Mouse (Mus musculus) thymus, adult 2 months (tissue): ENCODE results near the gene Tshz2. TPM values are rescaled to one million over a fixed set of nuclear protein-coding genes. Genes with fewer than 3 reads are reported as not detected.
"Not testable (repeated sequence)": the region's sequence is repeated elsewhere in the genome, so short reads cannot be mapped to it uniquely, and the experiment has no call there.

Experiments used
- DNase-seq: peaks from one replicate; pipeline ENCODE4 v3.0.0; 2021
- H3K27ac ChIP-seq: fragments of 200-500 bp; 2 replicates; pipeline ENCODE4 v1.5.1; 2012; ENCODE audit warnings: low read length, control low read depth; ENCODE audit not compliant: control insufficient read depth, insufficient read depth
- H3K27me3 ChIP-seq: fragments of 200-500 bp; 2 replicates; pipeline ENCODE4 v1.6.1; 2012; ENCODE audit warnings: mild to moderate bottlenecking, low read length, moderate library complexity, mixed read lengths; ENCODE audit not compliant: control insufficient read depth, insufficient read depth
- H3K36me3 ChIP-seq: fragments of 200-500 bp; 2 replicates; pipeline ENCODE4 v1.6.1; 2012; ENCODE audit warnings: mild to moderate bottlenecking, low read length, moderate library complexity; ENCODE audit not compliant: control insufficient read depth, insufficient read depth
- H3K4me1 ChIP-seq: fragments of 200-500 bp; replicated peaks from 2 replicates; pipeline ENCODE4 v1.6.1; 2012; ENCODE audit warnings: low read length; ENCODE audit not compliant: control insufficient read depth, insufficient read depth
- H3K4me3 ChIP-seq: fragments of 200-500 bp; 2 replicates; pipeline ENCODE4 v1.5.1; 2012; ENCODE audit warnings: mild to moderate bottlenecking, low read length, control low read depth, moderate library complexity; ENCODE audit not compliant: control insufficient read depth, insufficient read depth
- CTCF ChIP-seq: fragments of 200-500 bp; IDR thresholded peaks from 2 replicates; pipeline ENCODE4 v1.5.1; 2012; ENCODE audit warnings: mild to moderate bottlenecking, control low read depth, low read length, moderate library complexity, borderline replicate concordance; ENCODE audit not compliant: control insufficient read depth, poor library complexity, insufficient read depth; ENCODE audit errors: extremely low read depth
- POLR2A ChIP-seq: fragments of 200-500 bp; IDR thresholded peaks from 2 replicates; pipeline ENCODE4 v1.6.1; 2012; ENCODE audit warnings: mild to moderate bottlenecking, low read length, control low read depth, moderate library complexity; ENCODE audit not compliant: control insufficient read depth, poor library complexity, insufficient read depth; ENCODE audit errors: extremely low read depth
- WGBS: fragments of 180-500 bp; shearing (Covaris S2); methylation state at CpG from one replicate; pipeline ENCODE4 v1.1.7; 2018; 5-methylcytosine and 5-hydroxymethylcytosine counted together
- polyA plus RNA-seq: library from polyadenylated mRNA; depleted of rRNA; stranded (reverse); fragments of >200 nt; gene quantifications from 2 replicates; pipeline ENCODE4 v1.2.3, GENCODE M21; 2012

Gene Tshz2
- polyA plus RNA-seq, 1 experiment, result 2.5 TPM

DNA sequence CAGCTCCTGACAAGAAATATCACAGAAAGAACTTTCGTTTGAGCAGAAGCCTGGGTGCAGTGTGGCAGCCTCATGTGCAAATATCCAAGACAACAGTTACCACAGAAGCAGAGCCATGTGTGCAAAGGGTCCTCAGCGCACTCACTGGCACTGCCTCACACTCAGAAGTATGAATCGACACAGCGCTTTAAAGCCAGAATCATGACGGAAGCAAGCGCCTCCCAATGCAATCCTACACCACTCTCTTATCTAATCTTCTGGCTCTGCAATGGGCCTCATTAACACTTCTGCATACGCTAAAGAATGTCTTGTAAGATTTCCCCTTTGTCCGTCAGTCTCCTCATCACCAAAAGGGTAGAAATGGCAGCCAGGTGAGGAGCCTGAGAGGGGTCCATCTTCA, 133.4 kb downstream of the Tshz2 start:
- Histone ChIP-seq H3K4me3 (no peak overlapping the region), H3K4me1 (no peaks in the 10 kb centered on the region), H3K27me3 (no peaks in the 10 kb centered on the region), H3K36me3 (no peaks in the 10 kb centered on the region), H3K27ac (no peak overlapping the region)
- DNase-seq, result no peak
- TF ChIP-seq POLR2A, result no peak
- no peak for TF ChIP-seq CTCF
- WGBS, result 93% methylated on average over 8 of the region's 8 CpGs

DNA sequence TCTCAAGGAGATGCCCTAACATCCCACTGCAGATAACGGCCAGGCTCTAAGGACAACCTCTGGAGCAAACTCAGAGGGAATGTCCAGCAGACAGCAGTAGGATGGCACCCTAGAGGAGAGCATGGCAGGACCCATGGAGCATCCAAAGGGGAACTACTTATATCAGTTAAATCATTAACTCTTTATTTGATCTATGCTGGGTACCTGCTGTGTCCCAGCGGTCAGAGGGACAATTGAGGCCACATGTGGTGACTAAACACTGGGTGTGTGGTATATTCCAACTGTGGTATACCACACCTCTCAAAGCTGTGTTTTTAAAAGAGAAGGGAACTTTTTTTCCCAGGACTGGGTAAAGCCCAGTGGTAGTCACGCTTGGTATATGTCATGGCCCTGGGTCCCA, 134.5 kb downstream of the Tshz2 start:
- Histone ChIP-seq H3K4me1 (no peaks in the 10 kb centered on the region), H3K27me3 (no peaks in the 10 kb centered on the region), H3K36me3 (no peaks in the 10 kb centered on the region), H3K4me3 (no peak overlapping the region), H3K27ac (no peak overlapping the region)
- WGBS, result 93% methylated on average over 3 of the region's 3 CpGs
- TF ChIP-seq CTCF, result no peak
- TF ChIP-seq POLR2A, result no peak
- no peak for DNase-seq

DNA sequence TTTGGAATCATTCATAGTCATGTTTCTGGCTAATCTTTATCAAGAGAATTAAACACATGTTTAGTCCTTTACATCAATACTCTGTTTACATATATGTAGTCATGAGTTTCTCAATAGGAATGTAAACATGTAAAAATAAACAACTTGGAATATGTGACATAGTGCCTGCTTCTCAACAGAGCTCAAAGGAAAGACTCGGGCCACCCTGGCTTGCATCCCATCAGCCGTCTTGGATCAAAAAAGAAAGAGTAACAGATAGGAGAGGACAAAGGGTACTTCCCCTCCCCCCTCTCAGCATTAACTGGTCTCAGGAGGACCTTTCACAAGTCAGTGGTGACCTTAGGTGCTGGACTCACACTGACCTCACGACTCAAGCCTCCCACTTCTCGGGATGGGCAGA, 142.3 kb downstream of the Tshz2 start:
- no peak for DNase-seq
- Histone ChIP-seq H3K27me3 (no peaks in the 10 kb centered on the region), H3K36me3 (no peaks in the 10 kb centered on the region), H3K4me3 (no peak overlapping the region), H3K27ac (no peak overlapping the region), H3K4me1 (peaks cover 17% of the 10 kb centered on the region)
- 89% methylated on average over 4 of the region's 4 CpGs for WGBS
- TF ChIP-seq POLR2A (no peak), CTCF (no peak)

DNA sequence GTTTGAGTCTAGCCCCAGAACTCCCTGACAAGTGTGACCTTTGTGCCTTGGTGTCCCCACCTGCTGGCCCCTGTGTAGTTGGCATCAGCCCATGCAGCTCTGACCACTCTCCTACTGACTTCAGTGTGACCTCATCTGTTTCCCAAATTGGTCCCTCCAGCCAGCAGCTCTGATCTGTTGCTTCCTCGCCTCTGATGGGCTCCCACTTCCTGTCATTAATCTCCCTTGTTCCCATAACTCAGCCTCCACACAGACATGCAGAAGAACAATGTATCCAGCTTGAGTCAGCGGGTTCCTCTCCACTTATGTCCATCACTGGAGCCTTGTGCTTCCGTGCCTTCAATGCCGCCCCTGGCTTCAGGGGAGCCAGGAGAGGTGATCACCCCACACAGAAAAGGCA, 144.4 kb downstream of the Tshz2 start:
- H3K4me1 ChIP-seq, result peaks cover 17% of the 10 kb centered on the region
- no peaks in the 10 kb centered on the region for H3K36me3 ChIP-seq
- H3K27me3 ChIP-seq, result no peaks in the 10 kb centered on the region
- DNase-seq, result no peak
- H3K27ac ChIP-seq, result no peak overlapping the region
- H3K4me3 ChIP-seq, result no peak overlapping the region
- no peak for TF ChIP-seq CTCF
- no peak for TF ChIP-seq POLR2A
- WGBS, result 69% methylated on average over 4 of the region's 4 CpGs

DNA sequence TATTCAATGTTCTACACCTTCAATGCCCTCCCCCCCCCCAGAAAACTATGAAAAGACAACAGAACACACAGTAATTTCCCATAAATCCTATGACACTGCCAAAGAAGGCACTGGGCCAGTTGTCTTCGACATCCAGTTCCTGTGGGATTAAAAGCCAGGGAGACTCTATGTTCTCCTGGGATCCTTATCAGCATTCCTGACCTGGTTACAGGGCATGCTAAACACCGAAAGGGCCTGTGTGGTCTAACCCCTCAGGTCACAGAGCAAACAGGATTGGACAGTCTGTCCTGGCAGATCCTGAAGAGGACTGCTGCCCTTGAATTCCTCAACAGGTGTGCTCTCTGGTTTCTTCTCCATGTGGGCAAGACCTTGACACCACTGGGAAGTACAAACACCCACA, 145.0 kb downstream of the Tshz2 start:
- Histone ChIP-seq H3K27me3 (no peaks in the 10 kb centered on the region), H3K27ac (no peak overlapping the region), H3K4me3 (no peak overlapping the region), H3K36me3 (no peaks in the 10 kb centered on the region), H3K4me1 (peaks cover 17% of the 10 kb centered on the region)
- no peak for DNase-seq
- WGBS, result 85% methylated on average over 2 of the region's 2 CpGs
- TF ChIP-seq CTCF (no peak), POLR2A (no peak)

DNA sequence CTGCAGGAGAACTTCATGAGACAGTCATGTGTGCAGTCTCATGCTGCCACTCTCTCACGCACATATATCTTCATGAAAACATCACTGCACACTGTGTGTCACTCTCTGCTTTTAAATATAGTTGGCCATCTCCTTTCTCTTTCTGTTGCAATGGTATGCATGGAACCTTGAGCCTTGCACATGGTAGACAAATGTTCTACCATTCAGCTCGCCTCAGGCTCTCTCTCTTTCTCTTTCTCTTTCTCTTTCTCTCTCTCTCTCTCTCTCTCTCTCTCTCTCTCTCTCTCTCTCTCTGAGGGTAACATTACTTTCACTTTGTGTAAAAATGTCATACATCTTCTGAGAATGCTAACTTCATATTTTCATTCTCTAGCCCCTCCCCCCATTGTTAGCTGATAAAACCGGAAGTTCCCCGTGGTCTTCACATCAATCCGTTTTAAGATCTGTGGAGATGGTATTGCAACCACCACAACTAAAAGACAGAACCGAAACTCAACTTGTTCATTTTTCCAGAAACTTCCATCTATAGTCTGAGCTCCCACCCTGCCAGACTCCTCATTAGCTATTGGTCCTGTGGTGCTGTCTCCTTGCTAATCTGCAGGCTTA, 146.0 kb downstream of the Tshz2 start:
- H3K4me1 ChIP-seq, result peaks cover 21% of the 10 kb centered on the region
- H3K27me3 ChIP-seq, result no peaks in the 10 kb centered on the region
- no peak overlapping the region for H3K4me3 ChIP-seq
- no peak for DNase-seq
- no peaks in the 10 kb centered on the region for H3K36me3 ChIP-seq
- H3K27ac ChIP-seq, result no peak overlapping the region
- WGBS, result 31% methylated on average over 6 of the region's 6 CpGs
- TF ChIP-seq POLR2A, result no peak
- no peak for TF ChIP-seq CTCF

DNA sequence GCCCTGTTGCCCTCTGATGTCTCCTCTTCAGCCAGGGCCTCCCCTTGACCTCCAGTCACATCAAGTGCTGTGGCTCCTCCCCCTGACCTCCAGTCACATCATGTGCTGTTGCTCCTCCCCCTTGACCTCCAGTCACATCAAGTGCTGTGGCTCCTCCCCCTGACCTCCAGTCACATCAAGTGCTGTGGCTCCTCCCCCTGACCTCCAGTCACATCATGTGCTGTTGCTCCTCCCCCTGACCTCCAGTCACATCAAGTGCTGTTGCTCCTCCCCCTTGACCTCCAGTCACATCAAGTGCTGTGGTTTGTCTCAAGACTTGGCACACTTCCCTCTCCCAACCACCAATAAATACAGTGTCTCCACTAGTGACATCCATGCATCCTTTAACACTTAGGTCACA, 148.9 kb downstream of the Tshz2 start:
- not testable (repeated sequence) for H3K27me3 ChIP-seq, H3K27ac ChIP-seq, DNase-seq, H3K4me3 ChIP-seq, H3K36me3 ChIP-seq
- H3K4me1 ChIP-seq, result peaks cover 21% of the 10 kb centered on the region
